Mouse (Mus musculus): ENCODE measurements around the gene Gm2310. TPM values are rescaled to one million over a fixed set of nuclear protein-coding genes. Genes with fewer than 3 reads are reported as not detected.

Gene Gm2310
- polyA plus RNA-seq, 1 experiment: not detected

GRCm38 (mm10) chr15:8502431-8502830, 17.3 kb downstream of the Gm2310 start:
- H3K4me3 ChIP-seq (ENCODE audit: insufficient read depth, low read length): no peak overlapping the region
- TF ChIP-seq CTCF (IDR thresholded peaks at IDR 0.05; ENCODE audit: borderline replicate concordance, insufficient read depth, low read length) (no peak), POLR2A (IDR thresholded peaks at IDR 0.05; ENCODE audit: low read depth, low read length) (no peak)
- H3K4me1 ChIP-seq (ENCODE audit: control insufficient read depth, insufficient read depth, low read length): no peaks in the 10 kb centered on the region
- no peak overlapping the region for H3K27ac ChIP-seq (ENCODE audit: insufficient read depth, low read length)

- no peak for TF ChIP-seq CTCF (IDR thresholded peaks at IDR 0.05; ENCODE audit: borderline replicate concordance, insufficient read depth, low read length)
- no peak for TF ChIP-seq POLR2A (IDR thresholded peaks at IDR 0.05; ENCODE audit: low read depth, low read length)
- Histone ChIP-seq H3K4me1 (ENCODE audit: control insufficient read depth, insufficient read depth, low read length) (no peaks in the 10 kb centered on the region), H3K27ac (ENCODE audit: insufficient read depth, low read length) (no peak overlapping the region), H3K4me3 (ENCODE audit: insufficient read depth, low read length) (no peak overlapping the region)
Observed at GRCm38 (mm10) chr15:8485261-8485660, 34.5 kb downstream of the Gm2310 start.

GRCm38 (mm10) chr15:8469006-8469575, 50.7 kb downstream of the Gm2310 start:
- no peak overlapping the region for H3K27ac ChIP-seq (ENCODE audit: insufficient read depth, low read length)
- no peak overlapping the region for H3K4me3 ChIP-seq (ENCODE audit: insufficient read depth, low read length)
- no peak for TF ChIP-seq CTCF (IDR thresholded peaks at IDR 0.05; ENCODE audit: borderline replicate concordance, insufficient read depth, low read length)
- no peak for TF ChIP-seq POLR2A (IDR thresholded peaks at IDR 0.05; ENCODE audit: low read depth, low read length)
- H3K4me1 ChIP-seq (ENCODE audit: control insufficient read depth, insufficient read depth, low read length): no peaks in the 10 kb centered on the region

Other genes with a start within 250 kb of the Gm2310 start
- 40.3 and 48.7 TPM in 2 replicates for gene Nipbl, start 75.5 kb downstream of the Gm2310 start, polyA plus RNA-seq (2011; ENCODE audit: insufficient read length, low read depth, missing spikeins)
- 6.8 and 22.8 TPM in 2 replicates for gene Slc1a3, start 190.8 kb upstream of the Gm2310 start, polyA plus RNA-seq (2011; ENCODE audit: insufficient read length, low read depth, missing spikeins)